Mouse (Mus musculus): ENCODE data around the gene Kcnb1.
"Not testable (repeated sequence)": the region's sequence is repeated elsewhere in the genome, so short reads cannot be mapped to it uniquely, and the experiment has no call there.

Gene Kcnb1

GRCm38 (mm10) chr2:167205918-167206629 is 16.1 kb upstream of the Kcnb1 start:
- ATAC-seq (ENCODE audit: insufficient number of reproducible peaks, low FRiP score, low TSS enrichment): no peak

- ATAC-seq (ENCODE audit: insufficient number of reproducible peaks, low FRiP score, low TSS enrichment): not testable (repeated sequence)
These were observed 14.7 kb upstream of the Kcnb1 start for GRCm38 (mm10) chr2:167204686-167205085.

- ATAC-seq (ENCODE audit: insufficient number of reproducible peaks, low FRiP score, low TSS enrichment): no peak
These were observed 13.7 kb upstream of the Kcnb1 start for GRCm38 (mm10) chr2:167203505-167204166.

GRCm38 (mm10) chr2:167201463-167202291 is 11.7 kb upstream of the Kcnb1 start:
- no peak for ATAC-seq (ENCODE audit: insufficient number of reproducible peaks, low FRiP score, low TSS enrichment)

GRCm38 (mm10) chr2:167198660-167199427 is 8.9 kb upstream of the Kcnb1 start:
- no peak for ATAC-seq (ENCODE audit: insufficient number of reproducible peaks, low FRiP score, low TSS enrichment)

- no peak for ATAC-seq (ENCODE audit: insufficient number of reproducible peaks, low FRiP score, low TSS enrichment)
These were observed 3.4 kb upstream of the Kcnb1 start for GRCm38 (mm10) chr2:167193361-167193760.

GRCm38 (mm10) chr2:167189291-167190075 is 472 bp downstream of the Kcnb1 start:
- ATAC-seq (ENCODE audit: insufficient number of reproducible peaks, low FRiP score, low TSS enrichment): no peak

- no peak for ATAC-seq (ENCODE audit: insufficient number of reproducible peaks, low FRiP score, low TSS enrichment)
These were observed 1.4 kb downstream of the Kcnb1 start for GRCm38 (mm10) chr2:167188315-167189207.

- ATAC-seq (ENCODE audit: insufficient number of reproducible peaks, low FRiP score, low TSS enrichment): no peak
These were observed 2.8 kb downstream of the Kcnb1 start for GRCm38 (mm10) chr2:167187119-167187518.

- ATAC-seq (ENCODE audit: insufficient number of reproducible peaks, low FRiP score, low TSS enrichment): no peak
These were observed 3.4 kb downstream of the Kcnb1 start for GRCm38 (mm10) chr2:167186544-167186943.

GRCm38 (mm10) chr2:167186003-167186402 is 4.0 kb downstream of the Kcnb1 start:
- no peak for ATAC-seq (ENCODE audit: insufficient number of reproducible peaks, low FRiP score, low TSS enrichment)

- ATAC-seq (ENCODE audit: insufficient number of reproducible peaks, low FRiP score, low TSS enrichment): no peak
These were observed 4.5 kb downstream of the Kcnb1 start for GRCm38 (mm10) chr2:167185432-167185831.

GRCm38 (mm10) chr2:167181662-167182389 is 8.1 kb downstream of the Kcnb1 start:
- no peak for ATAC-seq (ENCODE audit: insufficient number of reproducible peaks, low FRiP score, low TSS enrichment)

GRCm38 (mm10) chr2:167181096-167181495 is 8.9 kb downstream of the Kcnb1 start:
- ATAC-seq (ENCODE audit: insufficient number of reproducible peaks, low FRiP score, low TSS enrichment): no peak

- ATAC-seq (ENCODE audit: insufficient number of reproducible peaks, low FRiP score, low TSS enrichment): no peak
These were observed 10.7 kb downstream of the Kcnb1 start for GRCm38 (mm10) chr2:167179301-167179700.

GRCm38 (mm10) chr2:167177231-167177641 is 12.7 kb downstream of the Kcnb1 start:
- no peak for ATAC-seq (ENCODE audit: insufficient number of reproducible peaks, low FRiP score, low TSS enrichment)

GRCm38 (mm10) chr2:167175284-167175683 is 14.7 kb downstream of the Kcnb1 start:
- no peak for ATAC-seq (ENCODE audit: insufficient number of reproducible peaks, low FRiP score, low TSS enrichment)
